Mouse (Mus musculus) thymus, adult 2 months (tissue): ENCODE data around the gene Robo1.

Experiments used
- CTCF ChIP-seq: fragments of 200-500 bp; IDR thresholded peaks from 2 replicates; pipeline ENCODE4 v1.5.1; 2012; ENCODE audit warnings: mild to moderate bottlenecking, control low read depth, low read length, moderate library complexity, borderline replicate concordance; ENCODE audit not compliant: control insufficient read depth, poor library complexity, insufficient read depth; ENCODE audit errors: extremely low read depth
- POLR2A ChIP-seq: fragments of 200-500 bp; IDR thresholded peaks from 2 replicates; pipeline ENCODE4 v1.6.1; 2012; ENCODE audit warnings: mild to moderate bottlenecking, low read length, control low read depth, moderate library complexity; ENCODE audit not compliant: control insufficient read depth, poor library complexity, insufficient read depth; ENCODE audit errors: extremely low read depth

- TF ChIP-seq POLR2A (no peak), CTCF (no peak)
Measured at GRCm38 (mm10) chr16:72551672-72552243, 243.7 kb downstream of the Robo1 start.
